Mouse (Mus musculus) C2C12 (cell line): ENCODE measurements at regions not wholly inside any gene's neighbourhood (a gene's known extent, or its start where the extent isn't known, plus 50 kb on each side); places are given as distances from the start of the nearest gene placed in this dataset.

Experiments
- H3K27me3 ChIP-seq: one replicate; pipeline ENCODE4 v1.6.1; 2011; ENCODE audit not compliant: control insufficient read depth, insufficient read depth, insufficient read length
- H3K36me3 ChIP-seq: one replicate; pipeline ENCODE4 v1.6.1; 2011; ENCODE audit not compliant: control insufficient read depth, insufficient read depth
- H3K4me3 ChIP-seq: one replicate; pipeline ENCODE4 v1.5.1; 2011; ENCODE audit warnings: mild to moderate bottlenecking, control low read depth; ENCODE audit not compliant: poor library complexity, insufficient read depth, severe bottlenecking
- H3K79me2 ChIP-seq: one replicate; pipeline ENCODE4 v1.6.1; 2011; ENCODE audit not compliant: control insufficient read depth, insufficient read depth
- H3K79me3 ChIP-seq: one replicate; pipeline ENCODE4 v1.6.1; 2011; ENCODE audit warnings: low read depth, control low read depth
- H3ac ChIP-seq: one replicate; pipeline ENCODE3; 2011; ENCODE audit warnings: low read depth; ENCODE audit not compliant: control insufficient read depth, insufficient read length
- CEBPB ChIP-seq: IDR thresholded peaks from one replicate; pipeline ENCODE4 v1.6.1; 2011; ENCODE audit warnings: low read depth, mild to moderate bottlenecking, control low read depth, moderate library complexity
- CTCF ChIP-seq: IDR thresholded peaks from one replicate; pipeline ENCODE4 v1.5.1; 2011; ENCODE audit not compliant: control insufficient read depth, insufficient read depth, insufficient read length
- FOSL1 ChIP-seq: IDR thresholded peaks from one replicate; pipeline ENCODE4 v1.8.0; 2011; ENCODE audit warnings: mild to moderate bottlenecking, low read length; ENCODE audit not compliant: poor library complexity, insufficient read depth, severe bottlenecking
- MAX ChIP-seq: IDR thresholded peaks from one replicate; pipeline ENCODE4 v1.6.1; 2011; ENCODE audit warnings: mild to moderate bottlenecking, control low read depth
- MYOD1 ChIP-seq: IDR thresholded peaks from one replicate; pipeline ENCODE4 v1.6.1; 2011; ENCODE audit warnings: low read depth; ENCODE audit not compliant: control insufficient read depth, insufficient read length
- MYOG ChIP-seq: IDR thresholded peaks from one replicate; pipeline ENCODE4 v1.6.1; 2011; ENCODE audit not compliant: control insufficient read depth, insufficient read length; ENCODE audit errors: extremely low read depth
- USF1 ChIP-seq: IDR thresholded peaks from one replicate; pipeline ENCODE4 v1.6.1; 2011; ENCODE audit warnings: low read depth, mild to moderate bottlenecking, control low read depth, moderate library complexity

GRCm38 (mm10) chr17:4721061-4721460, 273.1 kb upstream of the Arid1b start:
- Histone ChIP-seq H3K79me3 (no peaks in the 10 kb centered on the region), H3K4me3 (no peak overlapping the region), H3K36me3 (no peaks in the 10 kb centered on the region), H3ac (no peak overlapping the region), H3K79me2 (no peaks in the 10 kb centered on the region), H3K27me3 (no peaks in the 10 kb centered on the region)
- no peak for TF ChIP-seq USF1
- TF ChIP-seq MYOG: no peak
- TF ChIP-seq MAX: no peak

- no peak overlapping the region for H3K4me3 ChIP-seq
- no peaks in the 10 kb centered on the region for H3K27me3 ChIP-seq
- H3K79me3 ChIP-seq: no peaks in the 10 kb centered on the region
- H3ac ChIP-seq: no peak overlapping the region
- H3K79me2 ChIP-seq: no peaks in the 10 kb centered on the region
- TF ChIP-seq MYOD1: no peak
- no peak for TF ChIP-seq CEBPB
- no peak for TF ChIP-seq USF1
- no peak for TF ChIP-seq MAX
- no peak for TF ChIP-seq CTCF
- no peak for TF ChIP-seq FOSL1
- no peak for TF ChIP-seq MYOG
- H3K36me3 ChIP-seq: no peaks in the 10 kb centered on the region
Measured at GRCm38 (mm10) chr17:4724031-4724430, 270.1 kb upstream of the Arid1b start.

GRCm38 (mm10) chr17:4726331-4726741, 267.8 kb upstream of the Arid1b start:
- Histone ChIP-seq H3K27me3 (no peaks in the 10 kb centered on the region), H3K79me2 (no peaks in the 10 kb centered on the region), H3K36me3 (no peaks in the 10 kb centered on the region), H3ac (no peak overlapping the region), H3K79me3 (no peaks in the 10 kb centered on the region), H3K4me3 (no peak overlapping the region)
- TF ChIP-seq CEBPB (no peak), CTCF (no peak), USF1 (no peak)

- Histone ChIP-seq H3K4me3 (no peak overlapping the region), H3K79me3 (no peaks in the 10 kb centered on the region), H3K79me2 (no peaks in the 10 kb centered on the region), H3K36me3 (no peaks in the 10 kb centered on the region), H3K27me3 (no peaks in the 10 kb centered on the region), H3ac (no peak overlapping the region)
- TF ChIP-seq CTCF (no peak), MYOD1 (no peak)
Measured at GRCm38 (mm10) chr17:4734412-4734881, 259.7 kb upstream of the Arid1b start.

- no peaks in the 10 kb centered on the region for H3K79me2 ChIP-seq
- no peaks in the 10 kb centered on the region for H3K27me3 ChIP-seq
- no peak overlapping the region for H3ac ChIP-seq
- no peaks in the 10 kb centered on the region for H3K79me3 ChIP-seq
- no peaks in the 10 kb centered on the region for H3K36me3 ChIP-seq
- no peak for TF ChIP-seq FOSL1
- TF ChIP-seq MYOG: no peak
- no peak for TF ChIP-seq MYOD1
- TF ChIP-seq MAX: no peak
- TF ChIP-seq USF1: no peak
- TF ChIP-seq CEBPB: no peak
- no peak for TF ChIP-seq CTCF
- H3K4me3 ChIP-seq: no peak overlapping the region
Measured at GRCm38 (mm10) chr17:4735185-4735584, 258.9 kb upstream of the Arid1b start.

- no peaks in the 10 kb centered on the region for H3K79me2 ChIP-seq
- H3K79me3 ChIP-seq: no peaks in the 10 kb centered on the region
- H3K36me3 ChIP-seq: no peaks in the 10 kb centered on the region
- H3ac ChIP-seq: no peak overlapping the region
- H3K27me3 ChIP-seq: no peaks in the 10 kb centered on the region
- no peak overlapping the region for H3K4me3 ChIP-seq
- TF ChIP-seq MYOG: no peak
- no peak for TF ChIP-seq CEBPB
Measured at GRCm38 (mm10) chr17:4736689-4737088, 257.4 kb upstream of the Arid1b start.
